8 mouse cellular contexts compared by ENCODE assay signal in the genomic region with DNA sequence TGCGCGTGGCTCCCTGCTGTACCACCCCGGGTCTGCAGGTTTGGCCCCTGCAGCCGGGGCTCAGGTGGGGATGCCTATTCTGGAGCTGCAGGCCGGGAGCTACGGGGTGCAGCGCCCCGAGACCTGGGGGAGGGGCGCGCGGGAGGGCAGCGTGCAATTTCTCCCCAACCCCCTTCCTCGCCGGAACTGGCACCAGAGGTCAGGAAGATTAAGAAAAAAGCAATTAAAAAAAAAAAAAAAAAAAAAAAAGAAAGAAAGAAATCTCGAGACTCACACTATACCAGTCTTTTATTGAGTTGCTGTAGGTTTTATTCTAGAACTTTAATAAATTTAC. TPM values are rescaled to one million over a fixed set of nuclear protein-coding genes. Genes with fewer than 3 reads are reported as not detected.
DNase-seq lines count a peak whose midpoint lies in the region; ATAC-seq and TF ChIP-seq lines count a peak whose summit lies in the region.

No protein-coding gene starts in this region.

- H3K27ac ChIP-seq in heart, embryonic 15.5 days, result peak overlapping the region; percentile 72
- H3K27ac ChIP-seq in ES-E14 (ENCODE audit: insufficient read depth, low read depth, low read length, poor library complexity, severe bottlenecking), result no peak overlapping the region
- H3K27ac ChIP-seq in forebrain, embryonic 16.5 days (ENCODE audit: low read length), result no peak overlapping the region
- no peak overlapping the region for H3K27ac ChIP-seq in liver, postnatal 0 days (ENCODE audit: low read depth)

- H3K27me3 ChIP-seq in heart, embryonic 15.5 days, result no peaks in the 10 kb centered on the region
- no peaks in the 10 kb centered on the region; the same call in 1 of the 2 replicates for H3K27me3 ChIP-seq in forebrain, embryonic 16.5 days (replicated peaks; ENCODE audit: control insufficient read depth, insufficient read depth, low read length)
- no peaks in the 10 kb centered on the region for H3K27me3 ChIP-seq in liver, postnatal 0 days (ENCODE audit: insufficient read depth, low read length)

- peak overlapping the region; percentile 81 for H3K4me3 ChIP-seq in heart, embryonic 15.5 days
- peak overlapping the region; percentile 66 to 83 for H3K4me3 ChIP-seq in ES-E14 (ENCODE audit: insufficient read depth in 1 of 2, low read depth in 1 of 2, low read length in 2 of 2, poor library complexity in 1 of 2, severe bottlenecking in 1 of 2)
- H3K4me3 ChIP-seq in forebrain, embryonic 16.5 days (replicated peaks; ENCODE audit: low read length), result peak overlapping the region; percentile 67
- peak overlapping the region; percentile 69 for H3K4me3 ChIP-seq in liver, postnatal 0 days (ENCODE audit: low read depth, low read length)

- intact Hi-C loops in heart, postnatal 10 days (cut with DNase I), result loop anchor here (10.0 kb wide), 1 partner anchor 451 kb away; no protein-coding TSS in a partner anchor

- H3K36me3 ChIP-seq in heart, embryonic 15.5 days, result no peaks in the 10 kb centered on the region
- no peaks in the 10 kb centered on the region for H3K36me3 ChIP-seq in ES-E14 (ENCODE audit: control insufficient read depth, insufficient read depth, low read length, poor library complexity, severe bottlenecking)
- no peaks in the 10 kb centered on the region for H3K36me3 ChIP-seq in forebrain, embryonic 16.5 days (ENCODE audit: control insufficient read depth, insufficient read depth)
- H3K36me3 ChIP-seq in liver, postnatal 0 days (replicated peaks; ENCODE audit: insufficient read depth, low read length), result no peaks in the 10 kb centered on the region

- DNase-seq in heart, postnatal 10 days, result no peak
- DNase-seq in ES-E14 (ENCODE audit: low read depth, low spot score), result no peak
- DNase-seq in liver, postnatal 0 days, result no peak
- DNase-seq in adrenal gland, adult 2 months, result no peak
- DNase-seq in cerebellum, adult 18-20 months, result no peak
- DNase-seq in adrenal gland, postnatal 10 days, result no peak

- no peak for ATAC-seq in heart, embryonic 15.5 days (replicated peaks; ENCODE audit: insufficient number of reproducible peaks, insufficient read depth, low FRiP score, low read depth)
- no peak for ATAC-seq in forebrain, embryonic 16.5 days
- no peak for ATAC-seq in liver, postnatal 0 days

- peaks cover 9% of the 10 kb centered on the region for H3K4me1 ChIP-seq in heart, embryonic 15.5 days (replicated peaks)
- H3K4me1 ChIP-seq in ES-E14 (ENCODE audit: control insufficient read depth in 2 of 2, insufficient read depth in 2 of 2, low read length in 2 of 2, poor library complexity in 1 of 2), result peaks cover 0 to 2% of the 10 kb centered on the region in 2 experiments; a peak in 2 of 4 replicates
- peaks cover 4% of the 10 kb centered on the region; the same call in 1 of the 2 replicates for H3K4me1 ChIP-seq in forebrain, embryonic 16.5 days (replicated peaks; ENCODE audit: control insufficient read depth, insufficient read depth, low read length)
- H3K4me1 ChIP-seq in liver, postnatal 0 days (ENCODE audit: insufficient read depth), result peaks cover 4% of the 10 kb centered on the region; the same call in 1 of the 2 replicates

- 0% methylated on average over 15 of the region's 15 CpGs for WGBS in heart, embryonic 15.5 days
- WGBS in forebrain, embryonic 16.5 days, result 0% methylated on average over 15 of the region's 15 CpGs
- 1% methylated on average over 15 of the region's 15 CpGs for WGBS in liver, postnatal 0 days (ENCODE audit: insufficient replicate concordance)

- no peaks in the 10 kb centered on the region for H3K9me3 ChIP-seq in heart, embryonic 15.5 days (replicated peaks)
- H3K9me3 ChIP-seq in ES-E14 (ENCODE audit: control insufficient read depth, insufficient read depth, low read depth, low read length), result no peaks in the 10 kb centered on the region
- H3K9me3 ChIP-seq in forebrain, embryonic 16.5 days (ENCODE audit: control insufficient read depth, low read length), result no peaks in the 10 kb centered on the region
- no peaks in the 10 kb centered on the region for H3K9me3 ChIP-seq in liver, postnatal 0 days (ENCODE audit: low read length)

- H3K4me2 ChIP-seq in heart, embryonic 15.5 days, result peak overlapping the region; percentile 90
- peak overlapping the region; percentile 97 for H3K4me2 ChIP-seq in forebrain, embryonic 16.5 days (ENCODE audit: low read length)
- peak overlapping the region; percentile 93 for H3K4me2 ChIP-seq in liver, postnatal 0 days (ENCODE audit: low read depth, low read length)

- no peak for TF ChIP-seq CTCF in liver, postnatal 0 days (IDR thresholded peaks at IDR 0.05; ENCODE audit: low read depth)

- in situ Hi-C loops in ES-E14 (cut with MboI; ENCODE audit: low sequenced_read_pairs in 2 of 2, unreplicated experiment in 2 of 2), result no loop called here

- no peak for TF ChIP-seq EP300 in liver, postnatal 0 days (IDR thresholded peaks at IDR 0.05; ENCODE audit: low read depth)

- peak overlapping the region; percentile 89 for H3K9ac ChIP-seq in heart, embryonic 15.5 days
- H3K9ac ChIP-seq in ES-E14 (ENCODE audit: insufficient read depth, low read depth, low read length, poor library complexity, severe bottlenecking), result peak overlapping the region; percentile 80
- H3K9ac ChIP-seq in forebrain, embryonic 16.5 days (replicated peaks; ENCODE audit: low read depth, low read length), result peak overlapping the region; percentile 82
- H3K9ac ChIP-seq in liver, postnatal 0 days (replicated peaks), result peak overlapping the region; percentile 72

TF ChIP-seq in ES-E14, 5 proteins besides CTCF, POLR2A, EP300 and RAD21:
- TF ChIP-seq CHD2 (IDR thresholded peaks at IDR 0.05; ENCODE audit: low read depth, low read length) (no peak), HCFC1 (IDR thresholded peaks at IDR 0.05; ENCODE audit: borderline replicate concordance, insufficient read depth, low read length) (no peak), ZC3H11A (IDR thresholded peaks at IDR 0.05; ENCODE audit: borderline replicate concordance, low read depth, low read length) (no peak), MAFK (IDR thresholded peaks at IDR 0.05; ENCODE audit: insufficient read depth, low read depth, low read length) (no peak), ZNF384 (IDR thresholded peaks at IDR 0.05; ENCODE audit: low read depth, low read length) (no peak)
TF ChIP-seq in ES-E14: peak in this region for 0.

RNA-seq across cellular contexts. Expression of gene Cdca7l, which starts 40.0 kb away (rescaled TPM):
- 10.0 and 19.0 TPM in 2 replicates for polyA plus RNA-seq in heart, embryonic 15.5 days (2015; fragmentation: Nextera tagmentation; extraction: Ambion mirVana)
- total RNA-seq in heart, postnatal 10 days (2021), result 1 to 10 TPM; 2.1 to 2.2 TPM
- total RNA-seq in ES-E14 (2012; rRNA removed), result 20.2 and 20.5 TPM in 2 replicates
- polyA plus RNA-seq in forebrain, embryonic 16.5 days (2015; fragmentation: Nextera tagmentation; extraction: Ambion mirVana), result 9.0 and 9.6 TPM in 2 replicates
- polyA plus RNA-seq in liver, postnatal 0 days (2015; fragmentation: Nextera tagmentation; extraction: Ambion mirVana), result 7.5 and 7.8 TPM in 2 replicates
- total RNA-seq in adrenal gland, adult 2 months (2021), result 1 to 10 TPM; 2.1 to 2.3 TPM
- polyA plus RNA-seq in adrenal gland, adult 2 months (2012; rRNA removed), result 1.3 and 2.0 TPM in 2 replicates
- total RNA-seq in adrenal gland, postnatal 10 days (2021), result 10 to 100 TPM in 1 of 2 experiments, 1 to 10 TPM in 1; 7.7 to 13.2 TPM
